9 mouse cellular contexts compared by ENCODE assay signal in the genomic region with DNA sequence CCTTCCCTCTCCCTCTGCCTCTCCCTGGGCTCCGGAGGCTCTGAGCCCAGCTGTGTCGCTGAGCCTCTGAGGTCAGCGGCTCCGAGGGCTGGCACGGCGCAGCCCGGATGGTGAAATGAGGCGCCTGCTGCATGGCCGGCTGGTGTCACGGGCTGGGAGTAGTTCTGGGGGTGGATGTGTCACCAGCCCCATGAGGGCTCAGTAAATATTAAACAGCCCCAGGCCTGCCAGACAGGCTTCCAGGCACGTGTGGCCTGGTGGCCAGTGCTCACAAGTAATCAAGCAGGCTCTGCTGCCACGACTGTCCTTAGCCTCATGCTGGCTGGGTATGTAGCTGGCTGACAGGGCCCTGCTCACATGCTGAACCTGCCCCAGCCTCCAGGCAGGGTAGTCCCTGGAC. TPM values are rescaled to one million over a fixed set of nuclear protein-coding genes. Genes with fewer than 3 reads are reported as not detected.
DNase-seq lines count a peak whose midpoint lies in the region; ATAC-seq and TF ChIP-seq lines count a peak whose summit lies in the region.
"Had no signal": no experiment of that assay in that cellular context is flagged by ENCODE, and none has a peak within 500 bp of the region (broad histone marks: within the 10 kb centered on the region; RNA-seq: fewer than 3 reads in every experiment).

No protein-coding gene starts in this region.

- no peak for TF ChIP-seq POLR2A in cerebellum, adult 2 months (IDR thresholded peaks at IDR 0.05; ENCODE audit: borderline replicate concordance, insufficient read depth, low read length)

- 69% methylated on average over 12 of the region's 12 CpGs for WGBS in midbrain, embryonic 12.5 days
- 58% methylated on average over 12 of the region's 12 CpGs for WGBS in midbrain, embryonic 14.5 days
- WGBS in kidney, embryonic 16.5 days, result 39% methylated on average over 12 of the region's 12 CpGs
- WGBS in cerebellum, adult 2 months, result 26% methylated on average over 12 of the region's 12 CpGs

- no peak overlapping the region for H3K9ac ChIP-seq in midbrain, embryonic 12.5 days (replicated peaks)
- H3K9ac ChIP-seq in midbrain, embryonic 14.5 days (replicated peaks; ENCODE audit: low read length), result no peak overlapping the region
- H3K9ac ChIP-seq in kidney, embryonic 16.5 days (replicated peaks; ENCODE audit: low read length), result peak overlapping the region; percentile 46; the same call in 1 of the 2 replicates

- DNase-seq in adrenal gland, postnatal 10 days, result peak; percentile 67
- no peak for DNase-seq in adrenal gland, adult 18-20 months (ENCODE audit: low spot score in 2 of 2)
- no peak for DNase-seq in midbrain, embryonic 14.5 days
- peak; percentile 45 for DNase-seq in lung, postnatal 25 days (ENCODE audit: low spot score)
- no peak for DNase-seq in ovary, postnatal 10 days (ENCODE audit: low spot score)
- no peak for DNase-seq in cerebellum, adult 2 months

- no peak overlapping the region for H3K27ac ChIP-seq in midbrain, embryonic 12.5 days (replicated peaks)
- H3K27ac ChIP-seq in midbrain, embryonic 14.5 days (replicated peaks; ENCODE audit: low read depth, low read length), result no peak overlapping the region; the same call in 1 of the 2 replicates
- peak overlapping the region; percentile 46; the same call in 1 of the 2 replicates for H3K27ac ChIP-seq in kidney, embryonic 16.5 days (ENCODE audit: low read length)
- no peak overlapping the region for H3K27ac ChIP-seq in cerebellum, adult 2 months (ENCODE audit: insufficient read depth, low read length)

- peaks cover 8% of the 10 kb centered on the region; the same call in 1 of the 2 replicates for H3K9me3 ChIP-seq in midbrain, embryonic 12.5 days
- H3K9me3 ChIP-seq in midbrain, embryonic 14.5 days (ENCODE audit: control insufficient read depth, low read length), result peaks cover 6% of the 10 kb centered on the region
- peaks cover 5% of the 10 kb centered on the region; the same call in 1 of the 2 replicates for H3K9me3 ChIP-seq in kidney, embryonic 16.5 days (ENCODE audit: low read length)

- peak; percentile 41; the same call in 1 of the 2 replicates for ATAC-seq in midbrain, embryonic 12.5 days (ENCODE audit: low FRiP score, low read depth)
- ATAC-seq in midbrain, embryonic 14.5 days (ENCODE audit: low FRiP score, low TSS enrichment), result no peak
- ATAC-seq in kidney, embryonic 16.5 days (ENCODE audit: low FRiP score, low TSS enrichment), result peak; percentile 65

- H3K27me3 ChIP-seq in midbrain, embryonic 12.5 days, result no peaks in the 10 kb centered on the region
- H3K27me3 ChIP-seq in midbrain, embryonic 14.5 days (ENCODE audit: control insufficient read depth, insufficient read depth, low read length), result no peaks in the 10 kb centered on the region
- H3K27me3 ChIP-seq in kidney, embryonic 16.5 days (ENCODE audit: insufficient read depth, low read length), result no peaks in the 10 kb centered on the region
- H3K27me3 ChIP-seq in cerebellum, adult 2 months (ENCODE audit: control insufficient read depth, insufficient read depth, low read length), result no peaks in the 10 kb centered on the region

- no peaks in the 10 kb centered on the region for H3K36me3 ChIP-seq in midbrain, embryonic 12.5 days
- no peaks in the 10 kb centered on the region for H3K36me3 ChIP-seq in midbrain, embryonic 14.5 days (ENCODE audit: control insufficient read depth, insufficient read depth, low read length)
- H3K36me3 ChIP-seq in kidney, embryonic 16.5 days (ENCODE audit: insufficient read depth, low read length), result no peaks in the 10 kb centered on the region

- H3K4me1 ChIP-seq in midbrain, embryonic 12.5 days, result no peaks in the 10 kb centered on the region
- H3K4me1 ChIP-seq in midbrain, embryonic 14.5 days (ENCODE audit: control insufficient read depth, insufficient read depth, low read length), result no peaks in the 10 kb centered on the region
- H3K4me1 ChIP-seq in kidney, embryonic 16.5 days (ENCODE audit: insufficient read depth, low read length), result peaks cover 21% of the 10 kb centered on the region
- H3K4me1 ChIP-seq in cerebellum, adult 2 months (ENCODE audit: control insufficient read depth, insufficient read depth, low read length), result no peaks in the 10 kb centered on the region

- no peak for TF ChIP-seq CTCF in cerebellum, adult 2 months (IDR thresholded peaks at IDR 0.05; ENCODE audit: borderline replicate concordance, insufficient read depth, low read depth, low read length)

- H3K4me2 ChIP-seq in midbrain, embryonic 12.5 days (replicated peaks), result no peak overlapping the region
- H3K4me2 ChIP-seq in midbrain, embryonic 14.5 days (ENCODE audit: low read length), result no peak overlapping the region
- no peak overlapping the region for H3K4me2 ChIP-seq in kidney, embryonic 16.5 days (replicated peaks; ENCODE audit: low read depth, low read length)

- H3K4me3 ChIP-seq in midbrain, embryonic 12.5 days, result no peak overlapping the region
- H3K4me3 ChIP-seq in midbrain, embryonic 14.5 days (replicated peaks; ENCODE audit: low read depth, low read length), result no peak overlapping the region
- H3K4me3 ChIP-seq in kidney, embryonic 16.5 days (ENCODE audit: low read length), result no peak overlapping the region
- no peak overlapping the region for H3K4me3 ChIP-seq in cerebellum, adult 2 months (replicated peaks; ENCODE audit: insufficient read depth, low read depth, low read length)

RNA-seq across cellular contexts. Expression of a gene that starts 7.0 kb away (rescaled TPM):
- 1 to 10 TPM; 3.2 to 4.6 TPM for total RNA-seq in adrenal gland, postnatal 10 days (2021)
- total RNA-seq in adrenal gland, adult 18-20 months (2021), result 1 to 10 TPM; 1.8 TPM
- polyA plus RNA-seq in midbrain, embryonic 12.5 days (2016; fragmentation: Nextera tagmentation; extraction: Ambion mirVana), result 1.1 and 1.2 TPM in 2 replicates
- 0.22 TPM in 1 of 2 replicates, not detected in the other for polyA plus RNA-seq in midbrain, embryonic 14.5 days (2014; fragmentation: Nextera tagmentation; extraction: Ambion mirVana)
- polyA plus RNA-seq in kidney, embryonic 16.5 days (2015; fragmentation: Nextera tagmentation; extraction: Ambion mirVana), result 1.9 and 2.6 TPM in 2 replicates
- polyA plus RNA-seq in cerebellum, adult 2 months (2012; rRNA removed), result 0.44 and 0.84 TPM in 2 replicates
- total RNA-seq: granulocyte monocyte progenitor cell, adult 5-6 weeks had no signal

Comparison
In these comparisons a context has a peak if more than half of its experiments do, and no peak if none do; other contexts are left out.
1. DNase-seq: peak in adrenal gland, postnatal 10 days (single experiment) and lung, postnatal 25 days (single experiment); none in adrenal gland, adult 18-20 months (0 of 2), midbrain, embryonic 14.5 days (single experiment), ovary, postnatal 10 days (single experiment) and cerebellum, adult 2 months (0 of 2).